Mouse (Mus musculus) left cerebral cortex, postnatal 36 days (tissue): ENCODE data around the gene Tfb2m. TPM values are rescaled to one million over a fixed set of nuclear protein-coding genes. Genes with fewer than 3 reads are reported as not detected.
"Not testable (repeated sequence)": the region's sequence is repeated elsewhere in the genome, so short reads cannot be mapped to it uniquely, and the experiment has no call there.

ENCODE experiments used
- DNase-seq, 2 experiments: peaks; one replicate each; pipeline ENCODE4 v3.0.0; 2021 to 2022; ENCODE audit warnings: low spot score in 2 of 2, mixed read lengths in 1 of 2
- intact Hi-C: fragments of 180-260 bp; cut with DNase I; formaldehyde crosslinking; loops from one replicate; pipeline ENCODE4 v1.15.1; 2025
- total RNA-seq, 2 experiments: library from RNA; stranded (reverse); gene quantifications; 2 replicates each; pipeline ENCODE4 v1.2.3; 2021

Tfb2m gene
- total RNA-seq = 10 to 100 TPM; 22.0 to 26.4 TPM

DNA sequence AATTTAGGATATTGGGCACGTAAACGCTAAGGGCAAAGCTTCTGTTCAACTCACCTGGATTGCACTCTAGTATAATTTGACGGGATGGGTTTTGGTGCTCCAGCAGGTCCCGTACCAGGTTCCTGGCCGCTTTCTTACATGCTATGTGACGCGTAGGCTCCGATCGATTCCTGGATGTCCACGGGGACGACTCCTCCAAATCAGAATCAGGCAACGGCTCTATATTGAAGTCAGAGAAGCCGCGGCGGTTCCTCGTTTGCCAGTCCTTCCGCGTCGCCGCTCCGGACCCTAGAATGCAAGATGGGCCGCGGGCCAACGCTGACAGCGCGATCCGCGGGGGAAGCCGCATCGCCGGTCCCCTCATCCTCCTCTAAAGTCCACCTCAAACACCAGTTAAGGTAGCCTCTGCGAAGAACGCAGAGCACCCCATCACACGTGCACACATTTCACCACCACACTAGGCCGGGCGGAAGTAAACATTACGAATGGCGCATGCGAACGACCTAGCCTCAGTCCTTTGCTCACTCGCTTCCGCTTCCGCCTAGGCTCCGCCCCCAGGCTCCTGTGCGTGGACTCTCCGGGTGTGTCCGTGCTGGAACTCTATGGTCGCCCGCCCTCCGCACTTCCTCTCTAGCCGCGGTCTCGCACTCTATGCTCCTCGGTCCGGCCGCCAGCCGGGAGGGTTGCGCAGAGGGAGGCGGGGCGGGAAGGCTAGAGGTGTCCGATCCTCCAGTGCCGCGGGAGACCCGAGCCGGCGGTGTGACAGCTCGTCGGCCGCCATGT is at the start of gene Tfb2m, which contains the start of gene Cnst:
TSS of gene Tfb2m (minus strand) at position 500 of the 783 bp plus-strand sequence.
TSS of gene Cnst (plus strand) at position 603 of the 783 bp plus-strand sequence.
- intact Hi-C loops = not testable (repeated sequence)
- DNase-seq = peak; percentile 98 to 99

DNA sequence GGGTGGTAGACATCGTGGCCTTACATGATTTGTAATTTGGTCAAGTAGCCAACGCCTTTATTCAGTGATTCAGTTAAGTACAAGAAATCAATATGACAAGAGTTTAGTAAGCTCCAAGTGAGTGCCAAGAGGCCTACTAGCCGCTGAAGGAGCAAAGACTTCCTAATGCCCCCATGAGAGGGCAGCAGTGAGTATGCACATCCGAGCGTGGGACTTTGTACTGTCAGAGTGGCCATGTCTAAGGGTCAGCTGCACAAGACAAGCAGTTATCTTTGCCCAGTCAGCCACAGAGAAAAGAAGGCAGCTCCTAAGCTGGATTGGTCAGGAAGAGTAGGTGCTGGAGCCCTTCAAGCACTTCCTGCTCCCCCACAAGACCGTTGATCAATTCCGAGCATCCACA is 46.9 kb upstream of the Tfb2m start:
- intact Hi-C loops = no loop called here
- DNase-seq = no peak

DNA sequence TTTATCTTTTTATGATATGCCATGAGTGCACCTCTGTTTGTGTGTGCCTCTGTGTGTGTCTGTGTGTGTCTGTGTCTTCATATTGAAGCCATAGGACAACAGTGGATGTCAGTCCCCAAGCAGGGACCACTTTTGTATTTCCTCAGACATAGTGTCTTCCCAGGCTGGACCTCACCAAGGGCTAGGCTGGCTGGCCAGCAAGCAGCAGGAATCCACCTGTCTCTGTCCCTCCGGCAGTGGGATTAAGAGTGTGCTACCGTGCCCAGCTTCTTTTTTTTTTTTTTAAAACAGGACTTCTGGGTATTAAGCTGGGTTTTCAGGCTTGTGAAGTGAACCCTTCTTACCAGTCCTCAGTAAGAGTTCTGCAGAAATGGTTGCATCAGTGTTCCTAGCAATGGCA is 46.1 kb upstream of the Tfb2m start:
- no peak for DNase-seq
- intact Hi-C loops = no loop called here

DNA sequence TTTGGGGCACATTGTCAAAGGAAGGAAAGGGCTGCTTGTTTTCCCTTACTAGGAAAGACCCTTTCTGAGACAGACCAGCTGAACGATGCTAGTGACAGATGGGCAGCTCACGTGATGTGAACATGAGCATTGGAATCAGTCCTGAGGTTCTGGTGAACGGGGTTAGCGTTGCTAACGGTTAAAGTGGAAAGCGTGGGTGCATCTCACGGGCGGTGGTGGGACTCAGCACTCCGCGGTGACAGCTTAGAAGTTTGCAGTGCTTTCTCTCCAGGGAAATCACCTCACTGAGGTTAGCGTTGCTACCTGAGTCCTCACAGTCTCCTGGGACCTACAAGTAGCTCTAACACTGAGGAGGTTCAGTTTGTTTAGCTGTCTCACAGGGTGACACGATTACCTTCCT is 45.6 kb upstream of the Tfb2m start:
- intact Hi-C loops = no loop called here
- peak; percentile 27 to 40 for DNase-seq

DNA sequence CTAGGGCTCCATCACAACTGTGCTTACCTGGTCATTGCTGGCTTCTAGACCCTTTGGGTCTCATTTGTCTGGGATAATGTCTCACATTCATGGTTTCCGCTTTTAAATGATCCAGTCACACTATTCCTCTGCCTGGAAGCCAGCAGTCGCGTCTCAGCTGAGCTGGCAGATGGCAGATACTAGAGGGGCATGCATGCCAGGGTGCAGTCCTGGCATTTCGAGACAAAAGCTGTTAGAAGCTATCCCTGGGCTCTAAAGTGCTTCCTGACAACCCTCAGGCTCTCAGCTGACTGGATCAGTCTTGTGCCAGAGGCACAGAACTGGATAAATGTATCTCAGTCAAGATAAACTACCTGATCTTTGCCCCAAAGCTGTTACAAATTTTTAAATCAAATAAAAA is 42.2 kb upstream of the Tfb2m start:
- DNase-seq = peak; percentile 20 to 27
- intact Hi-C loops = no loop called here

DNA sequence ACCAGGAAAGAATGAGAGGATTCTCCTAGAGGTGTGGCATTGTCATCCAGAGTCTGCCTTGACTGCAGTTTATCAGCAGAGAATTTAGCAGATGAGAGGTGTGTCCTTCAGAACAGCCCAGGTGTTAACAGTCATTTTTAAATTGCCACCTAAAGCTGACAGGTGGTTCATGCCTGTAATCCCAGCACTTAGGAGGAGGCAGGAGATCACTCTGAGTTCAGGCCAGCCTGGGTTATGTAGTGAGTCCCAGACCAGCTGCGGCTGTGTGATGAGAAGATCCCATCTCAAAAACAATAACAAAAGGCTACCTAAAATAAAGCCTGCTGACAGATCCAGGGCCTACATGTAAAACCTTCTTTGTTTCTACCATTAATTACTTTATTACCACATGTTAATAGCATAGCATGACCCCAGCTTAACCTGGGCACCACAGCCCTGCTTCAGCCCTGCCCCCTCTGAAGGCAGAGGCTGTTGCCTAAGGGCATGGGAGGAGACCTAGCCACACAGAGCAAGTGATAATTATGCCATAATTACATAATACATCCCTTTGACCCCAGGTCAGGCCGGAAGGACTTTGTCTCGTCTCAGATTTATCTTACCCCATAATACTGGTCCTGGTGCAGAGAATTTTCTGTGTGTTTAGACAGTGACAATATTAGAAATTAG is 40.5 kb upstream of the Tfb2m start:
- DNase-seq = no peak
- intact Hi-C loops = no loop called here

DNA sequence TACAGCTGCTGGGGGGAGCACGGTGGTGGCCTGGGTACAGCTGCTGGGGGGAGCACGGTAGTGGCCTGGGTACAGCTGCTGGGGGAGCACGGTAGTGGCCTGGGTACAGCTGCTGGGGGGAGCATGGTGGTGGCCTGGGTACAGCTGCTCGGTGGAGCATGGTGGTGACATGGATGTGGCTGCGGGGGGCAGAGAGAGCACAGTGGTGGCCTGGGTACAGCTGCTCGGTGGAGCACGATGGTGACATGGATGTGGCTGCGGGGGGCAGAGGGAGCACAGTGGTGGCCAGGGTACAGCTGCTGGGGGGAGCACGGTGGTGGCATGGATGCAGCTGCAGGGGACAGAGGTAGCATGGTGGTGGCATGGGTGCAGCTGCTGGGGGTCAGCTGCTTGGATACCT is 39.6 kb upstream of the Tfb2m start:
- DNase-seq = no peak
- intact Hi-C loops = no loop called here

DNA sequence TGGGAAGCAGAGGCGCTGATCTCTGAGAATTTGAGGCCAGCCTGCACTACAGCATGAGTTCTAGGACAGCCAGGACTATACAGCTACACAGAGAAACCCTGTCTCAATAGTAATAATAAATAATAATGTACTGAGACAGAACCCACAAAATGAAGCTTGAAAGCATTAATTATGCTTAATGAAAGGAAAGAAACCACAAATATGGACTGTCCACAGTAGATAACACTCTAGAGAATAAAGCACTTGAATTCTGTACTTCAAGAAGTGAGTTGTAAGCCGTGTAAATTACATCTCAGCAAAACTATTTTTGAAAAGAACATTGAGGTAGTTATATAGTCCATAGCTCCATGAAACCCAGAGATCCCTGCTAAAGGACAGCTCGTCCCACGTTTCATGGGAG is 38.2 kb upstream of the Tfb2m start:
- intact Hi-C loops = no loop called here
- no peak for DNase-seq

DNA sequence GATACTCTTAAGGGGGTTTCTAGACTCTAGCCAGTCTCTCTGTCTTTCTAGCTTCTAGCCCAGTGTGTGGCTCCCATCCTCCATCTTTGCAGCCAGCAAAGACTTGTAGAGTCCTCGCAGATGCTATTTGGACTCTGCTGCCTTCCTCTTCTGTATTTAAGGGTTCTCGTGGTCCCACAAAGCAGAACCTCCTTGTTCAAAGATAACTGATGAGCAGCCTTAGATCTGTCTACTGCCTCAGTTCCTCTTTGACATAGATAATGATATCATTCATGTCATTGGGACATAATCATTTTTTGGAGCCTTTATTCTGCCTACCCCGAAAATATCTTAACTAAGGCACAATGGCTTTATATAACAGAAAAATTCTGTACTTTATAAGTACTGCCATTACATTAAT is 37.0 kb upstream of the Tfb2m start:
- intact Hi-C loops = no loop called here
- no peak for DNase-seq

DNA sequence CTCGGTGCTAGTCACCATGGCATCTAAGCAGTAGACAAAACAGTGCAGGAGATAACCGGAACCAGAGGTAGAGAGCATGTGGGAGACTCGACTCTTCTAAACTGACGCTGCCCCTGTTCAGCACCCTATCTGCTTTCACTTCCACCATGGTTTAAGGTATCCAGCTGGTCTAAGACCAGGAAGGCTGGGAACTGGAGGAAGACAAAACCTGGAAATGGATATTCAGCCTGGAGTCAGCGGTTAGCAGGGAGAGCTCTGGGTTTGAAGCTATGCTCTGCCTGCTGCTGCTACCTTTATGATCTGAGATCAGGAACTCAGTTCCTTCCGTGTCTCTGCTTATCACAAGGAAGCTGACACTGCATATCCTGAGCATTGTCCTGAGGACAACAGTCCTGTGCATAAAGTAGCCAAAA is 36.0 kb upstream of the Tfb2m start:
- DNase-seq = no peak
- intact Hi-C loops = no loop called here

DNA sequence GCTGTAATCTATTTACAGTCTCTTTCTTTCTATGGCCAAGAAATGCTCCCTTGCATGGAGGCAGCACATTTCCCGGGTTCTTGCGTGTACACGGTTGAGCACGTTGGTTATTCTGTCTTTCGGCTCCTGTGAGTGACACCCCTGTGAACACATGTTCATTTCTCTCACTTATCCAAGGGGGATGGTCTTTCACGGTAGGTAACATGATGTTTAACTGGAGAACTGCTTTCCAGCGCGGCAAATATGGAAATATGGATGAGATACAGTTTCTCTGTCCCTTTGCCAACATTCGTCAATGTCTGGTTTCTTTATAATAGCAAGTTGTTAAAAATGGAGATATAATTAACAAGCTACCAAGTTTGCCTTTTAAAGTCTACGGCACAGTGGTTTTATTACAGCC is 35.4 kb upstream of the Tfb2m start:
- intact Hi-C loops = no loop called here
- DNase-seq = no peak

DNA sequence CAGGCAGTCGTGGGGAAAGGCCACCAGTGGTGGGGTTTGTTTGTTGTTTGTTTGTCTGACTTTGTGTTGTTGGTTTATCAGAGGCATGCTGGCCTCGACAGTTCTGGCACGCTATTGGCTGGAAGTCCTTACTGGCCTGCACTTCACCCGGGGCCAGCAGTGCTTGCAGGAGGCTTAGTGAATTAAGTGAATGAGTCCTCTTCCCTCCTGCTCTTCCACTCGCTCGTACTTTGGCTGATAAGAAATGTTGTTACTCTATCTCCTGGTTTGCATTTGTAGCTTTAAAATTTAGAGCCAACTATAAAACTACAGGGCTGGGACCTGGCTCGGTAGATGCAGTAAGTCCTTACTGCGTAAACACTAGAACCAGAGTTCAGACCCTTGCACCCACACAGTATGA is 34.1 kb upstream of the Tfb2m start:
- no peak for DNase-seq
- intact Hi-C loops = no loop called here

DNA sequence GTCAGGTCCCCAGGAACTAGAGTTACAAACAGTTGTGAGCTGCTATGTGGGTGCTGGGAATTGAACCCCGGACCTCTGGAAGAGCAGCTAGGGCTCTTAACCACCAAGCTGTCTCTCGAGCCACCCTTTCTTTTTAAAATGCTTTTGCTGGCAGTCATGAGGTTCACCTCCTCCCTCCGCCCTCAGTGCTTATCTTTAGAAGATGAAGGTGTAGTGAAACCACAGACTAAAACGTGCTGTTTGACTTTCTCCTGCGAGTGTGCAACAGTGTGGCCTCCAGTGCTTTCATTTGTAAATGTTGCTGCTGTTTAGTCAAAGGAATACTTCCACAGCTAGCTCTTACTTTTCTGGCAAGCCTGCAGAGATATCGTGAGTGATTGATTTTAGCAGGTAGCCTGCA is 32.6 kb upstream of the Tfb2m start:
- DNase-seq = no peak
- intact Hi-C loops = no loop called here

DNA sequence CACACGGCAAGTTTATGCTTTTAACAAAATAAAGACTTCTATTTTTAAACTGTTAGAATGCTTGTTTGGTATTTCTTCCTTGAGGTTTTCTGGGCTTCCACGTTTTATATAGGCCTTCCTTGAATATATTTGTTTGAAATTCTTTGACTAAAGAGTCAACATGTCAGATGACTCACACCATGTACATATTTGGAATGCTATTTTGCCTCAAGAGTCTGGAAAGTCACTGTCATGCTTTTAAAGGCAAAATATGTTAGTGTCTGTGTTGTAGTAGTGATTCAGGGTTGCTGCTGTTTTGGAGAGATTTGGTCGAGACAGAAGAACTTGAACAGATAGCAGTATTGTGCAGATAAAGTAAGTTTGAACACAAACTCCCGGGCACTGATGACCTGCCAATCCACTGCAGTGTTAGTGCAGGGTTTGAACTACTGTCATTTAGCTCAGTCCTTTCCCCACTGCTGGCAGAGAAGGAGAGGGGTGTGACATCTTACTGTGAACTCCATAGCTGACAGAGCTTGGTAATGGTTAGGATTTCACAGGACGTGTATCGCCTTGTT is 27.7 kb upstream of the Tfb2m start:
- intact Hi-C loops = no loop called here
- no peak for DNase-seq

DNA sequence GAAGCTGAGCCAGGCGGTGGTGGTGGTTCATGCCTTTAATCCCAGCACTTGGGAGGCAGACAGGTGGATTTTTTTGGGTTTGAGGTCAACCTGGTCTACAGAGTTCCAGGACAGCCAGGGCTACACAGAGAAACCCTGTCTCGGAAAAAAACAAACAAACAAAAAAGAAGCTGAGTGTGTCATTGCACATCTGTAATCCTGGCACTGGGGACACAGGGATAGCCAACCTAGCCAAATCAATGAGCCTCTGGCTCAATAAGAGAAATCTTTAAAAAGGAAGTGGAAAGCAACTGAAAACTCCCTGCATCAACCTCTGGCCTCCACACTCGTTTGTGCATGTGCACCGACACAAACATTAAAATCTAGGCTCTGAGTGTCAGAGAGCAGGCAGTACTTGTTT is 25.6 kb upstream of the Tfb2m start:
- no peak for DNase-seq
- intact Hi-C loops = no loop called here

DNA sequence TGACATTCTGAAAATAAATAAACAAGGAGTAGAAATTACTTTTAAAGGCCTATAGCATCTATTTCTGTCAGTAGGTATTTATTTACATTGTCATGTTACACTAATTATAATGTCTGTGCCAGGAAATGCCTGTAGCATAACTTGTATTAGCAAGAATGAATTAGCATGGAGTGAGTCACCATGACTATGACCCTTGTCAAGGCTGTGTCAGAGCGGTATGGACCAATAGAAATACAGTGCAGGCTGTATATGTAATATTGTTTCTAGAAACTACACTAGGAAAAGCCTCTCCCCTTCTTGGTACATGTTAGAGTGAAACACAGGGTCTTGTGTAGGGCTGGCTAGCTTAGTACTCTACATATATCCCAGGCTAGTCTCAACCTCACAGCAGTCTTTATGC is 24.4 kb upstream of the Tfb2m start:
- intact Hi-C loops = no loop called here
- DNase-seq = no peak

DNA sequence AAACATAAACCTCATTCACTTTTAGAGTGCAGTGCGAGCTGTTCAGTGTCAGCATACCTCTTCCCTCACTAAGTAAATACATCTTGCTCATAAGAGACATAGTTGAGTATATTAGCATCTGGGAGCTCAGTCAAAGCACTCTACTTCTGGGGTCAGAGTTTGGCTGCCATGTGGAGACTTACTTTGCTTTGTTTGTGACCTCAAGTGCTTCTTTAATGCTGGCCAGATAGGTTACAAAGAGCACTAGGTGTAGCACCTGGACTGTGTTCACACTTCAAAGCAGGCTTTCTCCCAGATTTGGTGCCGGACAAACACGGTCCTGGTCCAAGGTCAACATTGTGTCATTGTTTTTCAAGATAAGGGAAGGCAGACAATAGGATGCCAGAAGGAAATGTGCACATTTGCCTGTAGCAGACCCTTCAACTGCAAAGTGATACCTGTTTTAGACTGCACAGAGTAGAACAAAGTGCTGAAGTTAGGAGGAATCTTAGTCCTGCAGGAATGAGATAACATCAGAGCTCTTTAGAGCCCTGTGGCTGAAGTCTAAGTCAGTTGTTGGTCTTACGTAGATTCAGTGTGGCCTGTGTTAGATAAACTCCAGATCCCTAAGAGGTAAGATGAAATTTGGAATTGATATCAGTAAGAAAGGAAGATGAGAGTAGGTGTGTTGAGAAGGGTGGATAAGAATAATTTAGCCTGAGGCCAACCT is 22.8 kb upstream of the Tfb2m start:
- intact Hi-C loops = no loop called here
- DNase-seq = no peak

DNA sequence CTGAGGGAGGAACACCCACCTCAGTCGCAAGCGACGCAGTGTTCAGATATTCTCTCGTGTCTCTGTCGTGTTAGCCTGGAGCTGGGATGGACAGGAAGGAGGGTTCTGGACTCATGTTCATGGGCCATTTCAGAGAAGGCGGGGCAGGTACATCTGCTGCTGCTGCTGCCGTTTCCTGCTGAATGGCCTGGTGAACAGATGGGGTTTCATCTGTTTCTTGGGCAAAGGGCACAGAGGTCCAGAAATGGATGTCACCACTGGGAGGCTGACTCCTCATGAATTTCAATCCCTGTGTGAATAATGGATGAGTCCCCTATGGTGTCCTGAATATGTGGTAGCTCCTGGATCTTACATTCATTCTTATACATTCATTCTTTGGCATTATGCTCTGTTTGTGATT is 21.5 kb upstream of the Tfb2m start:
- intact Hi-C loops = no loop called here
- DNase-seq = no peak

DNA sequence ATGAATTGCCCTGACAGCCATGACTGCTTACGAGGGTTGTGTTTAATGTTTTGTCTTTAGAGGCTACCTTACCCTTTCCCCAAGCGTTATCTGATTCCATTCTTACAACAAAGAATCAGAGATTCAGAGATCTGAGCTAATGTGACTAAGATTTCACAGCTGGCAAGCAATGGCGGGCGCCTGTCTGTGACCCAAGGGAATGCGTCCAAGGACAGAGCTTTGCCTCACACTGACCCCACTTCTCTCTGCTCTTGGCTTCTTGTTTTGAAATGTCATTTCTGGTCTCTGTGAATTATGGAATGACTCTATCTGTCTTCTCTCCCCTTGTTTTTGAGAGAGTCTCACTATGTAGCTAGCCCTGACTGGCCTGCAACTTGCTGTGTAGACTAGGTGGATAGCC is 17.9 kb upstream of the Tfb2m start:
- intact Hi-C loops = no loop called here
- DNase-seq = no peak

DNA sequence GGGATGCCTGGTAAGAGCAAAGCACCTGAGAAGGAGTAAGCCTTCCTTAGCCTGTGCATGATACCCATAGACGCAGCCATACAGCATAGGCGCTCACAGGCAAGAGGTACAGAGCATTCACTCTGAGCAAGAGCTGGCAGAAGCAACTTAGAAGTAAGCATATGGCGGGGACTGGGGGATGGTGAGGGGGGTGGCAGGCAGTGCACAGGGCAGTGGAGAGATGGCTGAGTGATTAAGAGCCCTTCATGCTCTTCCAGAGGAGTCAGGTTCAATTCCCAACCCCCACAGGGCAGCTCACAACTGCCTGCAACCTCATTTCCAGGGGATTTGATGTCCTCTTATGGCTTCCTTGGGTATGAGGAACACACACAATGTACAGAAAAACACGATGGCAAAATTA is 17.1 kb upstream of the Tfb2m start:
- DNase-seq = no peak
- intact Hi-C loops = no loop called here
